Mouse (Mus musculus): ENCODE results near the gene Babam2. TPM values are rescaled to one million over a fixed set of nuclear protein-coding genes. Genes with fewer than 3 reads are reported as not detected.

The Babam2 gene
- polyA plus RNA-seq, 1 experiment from 2014 or later = 57.4 TPM

GRCm38 (mm10) chr5:32084401-32084804, 386.9 kb downstream of the Babam2 start:
- Histone ChIP-seq H3K27ac (replicated peaks) (0 out of 2 replicates have a peak overlapping the region, but pooled peaks have one; percentile 24), H3K4me3 (no peak overlapping the region), H3K36me3 (no peaks in the 10 kb centered on the region), H3K9me3 (replicated peaks) (no peaks in the 10 kb centered on the region), H3K4me1 (peaks cover 3% of the 10 kb centered on the region; the same call in 1 of the 2 replicates), H3K27me3 (ENCODE audit: low read depth, poor library complexity, severe bottlenecking) (no peaks in the 10 kb centered on the region)
- no peak for DNase-seq (ENCODE audit: low spot score)
- 80% methylated on average over 10 of the region's 10 CpGs for WGBS

- WGBS = 92% methylated on average over 2 of the region's 2 CpGs
- H3K36me3 ChIP-seq = no peaks in the 10 kb centered on the region
- H3K9me3 ChIP-seq (replicated peaks) = no peaks in the 10 kb centered on the region
- H3K4me1 ChIP-seq = peaks cover 3% of the 10 kb centered on the region; the same call in 1 of the 2 replicates
- DNase-seq (ENCODE audit: low spot score) = no peak
- no peak overlapping the region for H3K4me3 ChIP-seq
- H3K27ac ChIP-seq (replicated peaks) = no peak overlapping the region
- no peaks in the 10 kb centered on the region for H3K27me3 ChIP-seq (ENCODE audit: low read depth, poor library complexity, severe bottlenecking)
These were observed 388.1 kb downstream of the Babam2 start for GRCm38 (mm10) chr5:32085566-32085965.

- H3K36me3 ChIP-seq = no peaks in the 10 kb centered on the region
- no peak overlapping the region for H3K27ac ChIP-seq (replicated peaks)
- no peaks in the 10 kb centered on the region for H3K27me3 ChIP-seq (ENCODE audit: low read depth, poor library complexity, severe bottlenecking)
- DNase-seq (ENCODE audit: low spot score) = no peak
- H3K4me1 ChIP-seq = peaks cover 3% of the 10 kb centered on the region; the same call in 1 of the 2 replicates
- no peak overlapping the region for H3K4me3 ChIP-seq
- WGBS = 89% methylated on average over 2 of the region's 2 CpGs
- H3K9me3 ChIP-seq (replicated peaks) = no peaks in the 10 kb centered on the region
These were observed 388.5 kb downstream of the Babam2 start for GRCm38 (mm10) chr5:32085971-32086370.

- DNase-seq (ENCODE audit: low spot score) = no peak
- Histone ChIP-seq H3K4me3 (no peak overlapping the region), H3K27ac (replicated peaks) (no peak overlapping the region), H3K27me3 (ENCODE audit: low read depth, poor library complexity, severe bottlenecking) (no peaks in the 10 kb centered on the region), H3K9me3 (replicated peaks) (no peaks in the 10 kb centered on the region), H3K36me3 (no peaks in the 10 kb centered on the region), H3K4me1 (no peaks in the 10 kb centered on the region; the same call in 1 of the 2 replicates)
- 91% methylated on average over 6 of the region's 6 CpGs for WGBS
These were observed 389.1 kb downstream of the Babam2 start for GRCm38 (mm10) chr5:32086526-32087090.

- DNase-seq (ENCODE audit: low spot score) = no peak
- Histone ChIP-seq H3K9me3 (replicated peaks) (no peaks in the 10 kb centered on the region), H3K4me1 (no peaks in the 10 kb centered on the region; the same call in 1 of the 2 replicates), H3K27ac (replicated peaks) (no peak overlapping the region), H3K36me3 (no peaks in the 10 kb centered on the region), H3K4me3 (no peak overlapping the region), H3K27me3 (ENCODE audit: low read depth, poor library complexity, severe bottlenecking) (no peaks in the 10 kb centered on the region)
- WGBS = 62% methylated on average over 5 of the region's 5 CpGs
These were observed 392.0 kb downstream of the Babam2 start for GRCm38 (mm10) chr5:32089481-32089880.

GRCm38 (mm10) chr5:32092281-32092680, 394.8 kb downstream of the Babam2 start:
- DNase-seq (ENCODE audit: low spot score) = no peak
- Histone ChIP-seq H3K4me3 (no peak overlapping the region), H3K27me3 (ENCODE audit: low read depth, poor library complexity, severe bottlenecking) (no peaks in the 10 kb centered on the region), H3K9me3 (replicated peaks) (no peaks in the 10 kb centered on the region), H3K4me1 (no peaks in the 10 kb centered on the region), H3K27ac (replicated peaks) (no peak overlapping the region), H3K36me3 (no peaks in the 10 kb centered on the region)

GRCm38 (mm10) chr5:32098691-32099090, 401.2 kb downstream of the Babam2 start:
- H3K4me3 ChIP-seq = no peak overlapping the region
- peaks cover 15% of the 10 kb centered on the region for H3K4me1 ChIP-seq
- H3K27me3 ChIP-seq (ENCODE audit: low read depth, poor library complexity, severe bottlenecking) = no peaks in the 10 kb centered on the region
- H3K27ac ChIP-seq (replicated peaks) = no peak overlapping the region
- 84% methylated on average over 3 of the region's 3 CpGs for WGBS
- H3K36me3 ChIP-seq = no peaks in the 10 kb centered on the region
- H3K9me3 ChIP-seq (replicated peaks) = no peaks in the 10 kb centered on the region
- no peak for DNase-seq (ENCODE audit: low spot score)

- no peak for DNase-seq (ENCODE audit: low spot score)
- peaks cover 15% of the 10 kb centered on the region for H3K4me1 ChIP-seq
- no peaks in the 10 kb centered on the region for H3K27me3 ChIP-seq (ENCODE audit: low read depth, poor library complexity, severe bottlenecking)
- no peak overlapping the region for H3K4me3 ChIP-seq
- H3K36me3 ChIP-seq = no peaks in the 10 kb centered on the region
- 55% methylated on average over 5 of the region's 5 CpGs for WGBS
- peak overlapping the region; percentile 63; the same call in 1 of the 2 replicates for H3K27ac ChIP-seq (replicated peaks)
- H3K9me3 ChIP-seq (replicated peaks) = no peaks in the 10 kb centered on the region
These were observed 405.0 kb downstream of the Babam2 start for GRCm38 (mm10) chr5:32102484-32102883.

- Histone ChIP-seq H3K4me3 (no peak overlapping the region), H3K27ac (replicated peaks) (0 out of 2 replicates have a peak overlapping the region, but pooled peaks have one; percentile 63), H3K27me3 (ENCODE audit: low read depth, poor library complexity, severe bottlenecking) (no peaks in the 10 kb centered on the region), H3K4me1 (peaks cover 15% of the 10 kb centered on the region), H3K36me3 (no peaks in the 10 kb centered on the region), H3K9me3 (replicated peaks) (no peaks in the 10 kb centered on the region)
- 81% methylated on average over 6 of the region's 6 CpGs for WGBS
- no peak for DNase-seq (ENCODE audit: low spot score)
These were observed 405.5 kb downstream of the Babam2 start for GRCm38 (mm10) chr5:32102971-32103431.

- H3K27ac ChIP-seq (replicated peaks) = no peak overlapping the region
- H3K36me3 ChIP-seq = no peaks in the 10 kb centered on the region
- no peak overlapping the region for H3K4me3 ChIP-seq
- no peak for DNase-seq (ENCODE audit: low spot score)
- H3K27me3 ChIP-seq (ENCODE audit: low read depth, poor library complexity, severe bottlenecking) = no peaks in the 10 kb centered on the region
- no peaks in the 10 kb centered on the region for H3K9me3 ChIP-seq (replicated peaks)
- H3K4me1 ChIP-seq = peaks cover 15% of the 10 kb centered on the region
- 94% methylated on average over 1 of the region's 1 CpGs for WGBS
These were observed 406.1 kb downstream of the Babam2 start for GRCm38 (mm10) chr5:32103545-32103944.

- Histone ChIP-seq H3K27ac (replicated peaks) (no peak overlapping the region), H3K36me3 (no peaks in the 10 kb centered on the region), H3K9me3 (replicated peaks) (no peaks in the 10 kb centered on the region), H3K4me1 (peaks cover 15% of the 10 kb centered on the region), H3K27me3 (ENCODE audit: low read depth, poor library complexity, severe bottlenecking) (no peaks in the 10 kb centered on the region), H3K4me3 (no peak overlapping the region)
- 86% methylated on average over 12 of the region's 12 CpGs for WGBS
- no peak for DNase-seq (ENCODE audit: low spot score)
These were observed 406.9 kb downstream of the Babam2 start for GRCm38 (mm10) chr5:32104119-32104990.

GRCm38 (mm10) chr5:32106473-32107140, 409.1 kb downstream of the Babam2 start:
- Histone ChIP-seq H3K27me3 (ENCODE audit: low read depth, poor library complexity, severe bottlenecking) (no peaks in the 10 kb centered on the region), H3K9me3 (replicated peaks) (no peaks in the 10 kb centered on the region), H3K4me3 (no peak overlapping the region), H3K4me1 (peaks cover 15% of the 10 kb centered on the region), H3K27ac (replicated peaks) (no peak overlapping the region), H3K36me3 (no peaks in the 10 kb centered on the region)
- DNase-seq (ENCODE audit: low spot score) = no peak
- 85% methylated on average over 5 of the region's 5 CpGs for WGBS

All from midbrain, embryonic 10.5 days (tissue).